Mouse (Mus musculus) lung, embryonic 14.5 days (tissue): ENCODE measurements at regions not wholly inside any gene's neighbourhood (a gene's known extent, or its start where the extent isn't known, plus 50 kb on each side); places are given as distances from the start of the nearest gene placed in this dataset.

Experiments
- ATAC-seq: fragments of 200-750 bp; cut with Nextera tagmentation; 2 replicates; pipeline ENCODE4 v1.8.0; 2017; ENCODE audit warnings: mild to moderate bottlenecking, moderate TSS enrichment, moderate library complexity; ENCODE audit not compliant: insufficient read depth
- DNase-seq: peaks from one replicate; pipeline ENCODE4 v3.0.0-alpha.2; 2015
- H3K27ac ChIP-seq: fragments of 300-500 bp; sonication (generic); 2 replicates; pipeline ENCODE4 v1.5.1; 2014; ENCODE audit warnings: low read depth, mild to moderate bottlenecking, moderate library complexity
- H3K27me3 ChIP-seq: fragments of 300-500 bp; sonication (generic); 2 replicates; pipeline ENCODE4 v1.6.1; 2014; ENCODE audit warnings: low read length, control low read depth; ENCODE audit not compliant: insufficient read depth
- H3K36me3 ChIP-seq: fragments of 300-500 bp; sonication (generic); 2 replicates; pipeline ENCODE4 v1.6.1; 2014; ENCODE audit warnings: control low read depth; ENCODE audit not compliant: insufficient read depth
- H3K4me1 ChIP-seq: fragments of 300-500 bp; sonication (generic); 2 replicates; pipeline ENCODE4 v1.6.1; 2014; ENCODE audit warnings: antibody characterized with exemption, control low read depth; ENCODE audit not compliant: insufficient read depth
- H3K4me2 ChIP-seq: fragments of 300-500 bp; sonication (generic); 2 replicates; pipeline ENCODE4 v1.6.1; 2014; ENCODE audit warnings: mild to moderate bottlenecking
- H3K4me3 ChIP-seq: fragments of 300-500 bp; sonication (generic); 2 replicates; pipeline ENCODE4 v1.5.1; 2014; ENCODE audit warnings: low read depth, low read length
- H3K9ac ChIP-seq: fragments of 300-500 bp; sonication (generic); 2 replicates; pipeline ENCODE4 v1.6.1; 2014
- H3K9me3 ChIP-seq: fragments of 300-500 bp; sonication (generic); 2 replicates; pipeline ENCODE4 v1.6.1; 2016; ENCODE audit warnings: low read depth, low read length, control low read depth
- CTCF ChIP-seq: IDR thresholded peaks from 2 replicates; pipeline ENCODE4 v1.5.1; 2016; ENCODE audit warnings: antibody characterized with exemption, low read depth
- WGBS: fragments of 180-500 bp; shearing (Covaris S2); extraction: QIAGEN DNeasy Blood & Tissue Kit; methylation state at CpG from one replicate; pipeline ENCODE4 v1.1.7; 2014; 5-methylcytosine and 5-hydroxymethylcytosine counted together

DNA sequence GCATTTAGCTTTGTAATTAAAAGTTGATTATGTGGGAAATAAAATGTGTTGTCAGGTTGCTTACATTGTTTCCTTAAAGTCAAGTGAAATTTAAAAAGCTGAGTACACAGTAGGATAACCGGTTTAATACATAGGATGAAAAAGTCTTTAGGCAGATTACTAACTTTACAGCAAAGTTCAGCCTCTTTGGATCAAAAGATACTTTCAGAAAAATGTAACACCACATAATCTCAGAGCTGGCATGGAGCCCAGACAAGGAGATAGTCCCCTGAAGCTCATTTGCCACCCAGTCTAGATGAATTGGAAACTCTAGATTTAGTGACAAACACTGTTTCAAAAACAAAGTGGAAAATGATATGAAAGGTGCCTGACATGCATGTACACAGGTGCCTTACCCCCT, 139.6 kb downstream of the Slco4c1 start:
- Histone ChIP-seq H3K36me3 (no peaks in the 10 kb centered on the region), H3K27ac (no peak overlapping the region), H3K4me2 (no peak overlapping the region), H3K4me1 (no peaks in the 10 kb centered on the region), H3K9ac (no peak overlapping the region), H3K27me3 (no peaks in the 10 kb centered on the region), H3K4me3 (no peak overlapping the region), H3K9me3 (no peaks in the 10 kb centered on the region)
- DNase-seq (peak; percentile 87), ATAC-seq (peak; percentile 86)
- TF ChIP-seq CTCF: no peak
- 26% methylated on average over 1 of the region's 1 CpGs for WGBS

DNA sequence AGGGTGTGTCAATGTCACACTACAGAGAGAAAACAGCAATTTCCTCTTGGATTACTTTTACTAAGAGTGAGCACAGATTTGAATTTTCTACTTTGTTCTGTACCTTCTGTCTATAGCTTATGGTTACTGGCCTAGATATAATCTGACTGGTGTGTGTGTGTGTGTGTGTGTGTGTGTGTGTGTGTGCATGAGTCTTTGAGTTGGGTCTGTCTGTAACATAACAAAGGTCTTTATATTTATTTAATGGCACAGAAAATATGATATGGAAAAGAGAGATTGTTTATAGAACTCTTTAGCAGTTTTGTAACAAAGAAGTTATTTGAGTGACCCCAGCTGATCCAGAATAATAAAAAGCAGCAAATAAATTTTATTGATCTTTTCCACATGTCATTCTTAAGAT, 140.1 kb downstream of the Slco4c1 start:
- DNase-seq: no peak
- no peaks in the 10 kb centered on the region for H3K27me3 ChIP-seq
- peak; percentile 77 for ATAC-seq
- H3K4me2 ChIP-seq: no peak overlapping the region
- no peak overlapping the region for H3K4me3 ChIP-seq
- no peak for TF ChIP-seq CTCF
- no peaks in the 10 kb centered on the region for H3K9me3 ChIP-seq
- H3K9ac ChIP-seq: no peak overlapping the region
- H3K27ac ChIP-seq: no peak overlapping the region
- H3K4me1 ChIP-seq: no peaks in the 10 kb centered on the region
- H3K36me3 ChIP-seq: no peaks in the 10 kb centered on the region
